Mouse (Mus musculus) c-Kit-positive CD71-negative TER-119-negative erythroid progenitor cells, embryonic 14.5 days (primary cell): ENCODE results near the gene Rdx.
"Not testable (repeated sequence)": the region's sequence is repeated elsewhere in the genome, so short reads cannot be mapped to it uniquely, and the experiment has no call there.

Experiments
- DNase-seq: peaks from one replicate; pipeline ENCODE4 v3.0.0-alpha.2; 2013; ENCODE audit warnings: low read depth

Rdx gene

DNA sequence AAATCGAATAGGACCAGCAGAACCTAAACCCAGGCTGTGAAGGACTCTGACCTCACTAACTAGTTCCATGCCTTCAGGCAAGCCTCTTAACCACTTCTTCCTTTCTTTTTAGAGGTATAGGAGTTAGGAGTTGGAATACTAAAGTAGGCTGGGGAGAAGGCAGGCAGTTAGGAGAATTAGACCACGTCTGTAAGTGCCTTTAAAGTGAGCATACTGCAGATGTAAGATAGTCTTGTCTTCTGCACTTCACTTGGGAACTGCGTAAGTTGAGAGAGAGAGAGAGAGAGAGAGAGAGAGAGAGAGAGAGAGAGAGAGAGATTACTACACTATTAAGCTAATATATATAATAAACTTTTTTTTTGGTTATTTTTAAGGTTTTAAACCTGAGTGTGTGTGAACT, 8.3 kb downstream of the Rdx start:
- no peak for DNase-seq

DNA sequence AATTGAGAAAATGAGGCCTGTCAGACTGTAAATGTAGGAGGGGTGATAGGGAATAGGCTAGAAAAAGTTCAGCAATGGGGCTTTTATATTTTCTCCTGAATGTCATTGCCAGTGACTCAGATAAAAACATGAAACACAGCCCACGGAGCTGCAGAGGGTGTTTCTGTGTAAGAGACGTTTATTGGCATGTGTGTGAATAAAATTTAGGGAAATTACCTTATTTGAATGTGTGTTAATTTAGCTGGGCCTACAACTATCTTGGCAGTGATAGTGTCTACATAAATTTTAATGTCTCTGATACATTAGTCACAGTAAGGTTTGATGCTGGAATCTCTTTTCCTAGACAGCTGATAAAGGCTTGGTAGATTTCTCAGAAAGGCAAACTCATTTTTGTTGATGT, 12.8 kb downstream of the Rdx start:
- no peak for DNase-seq

DNA sequence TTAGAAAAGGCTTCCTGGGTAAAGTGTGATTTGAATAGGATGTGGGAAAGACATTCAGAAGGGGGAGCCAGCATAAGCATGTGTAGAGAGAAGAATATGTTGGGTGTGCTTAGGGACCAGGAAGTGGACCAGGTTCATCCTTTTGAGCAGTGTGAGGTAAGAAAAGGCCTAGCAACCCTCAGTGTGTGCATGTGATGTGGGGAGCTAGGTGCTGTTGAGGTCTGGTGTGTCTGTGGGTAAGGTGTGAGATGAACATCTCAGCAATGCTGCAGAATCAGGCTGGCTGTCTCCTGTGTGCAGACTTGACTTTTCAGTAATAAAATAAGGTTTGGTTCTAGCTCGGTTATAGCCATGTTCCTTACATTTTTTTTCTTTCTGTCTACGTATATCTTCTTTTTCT, 23.1 kb downstream of the Rdx start:
- DNase-seq: no peak

DNA sequence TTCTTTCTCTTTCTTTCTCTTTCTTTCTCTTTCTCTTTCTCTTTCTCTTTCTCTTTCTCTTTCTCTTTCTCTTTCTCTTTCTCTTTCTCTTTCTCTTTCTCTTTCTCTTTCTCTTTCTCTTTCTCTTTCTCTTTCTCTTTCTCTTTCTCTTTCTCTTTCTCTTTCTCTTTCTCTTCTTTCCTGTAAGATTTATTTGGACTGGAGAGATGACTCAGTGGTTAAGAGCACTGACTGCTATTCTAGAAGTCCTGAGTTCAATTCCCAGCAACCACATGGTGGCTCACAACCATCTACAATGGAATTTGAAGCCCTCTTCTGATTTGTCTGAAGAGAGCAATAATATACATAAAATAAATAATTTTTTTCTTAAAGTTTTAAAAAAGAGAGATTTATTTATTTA, 24.4 kb downstream of the Rdx start:
- not testable (repeated sequence) for DNase-seq

DNA sequence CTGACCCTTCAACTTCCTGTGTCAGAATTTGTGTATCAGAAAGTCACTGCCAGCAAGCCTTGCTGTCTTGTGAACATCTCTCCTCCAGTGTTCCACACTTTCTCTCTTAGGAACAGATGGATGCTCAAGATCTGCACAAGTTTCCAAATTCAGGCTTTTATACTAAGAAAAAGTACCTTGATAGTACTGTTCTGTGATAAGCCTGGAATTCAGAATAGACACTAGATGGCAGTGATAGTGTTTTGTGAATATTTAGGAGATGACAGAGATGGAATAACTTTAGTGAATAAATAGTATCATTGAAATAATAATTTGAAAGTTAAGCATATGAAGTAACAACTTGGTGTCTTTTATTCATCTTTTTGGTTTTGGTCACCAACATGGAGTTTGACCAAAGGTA, 25.2 kb downstream of the Rdx start:
- no peak for DNase-seq

DNA sequence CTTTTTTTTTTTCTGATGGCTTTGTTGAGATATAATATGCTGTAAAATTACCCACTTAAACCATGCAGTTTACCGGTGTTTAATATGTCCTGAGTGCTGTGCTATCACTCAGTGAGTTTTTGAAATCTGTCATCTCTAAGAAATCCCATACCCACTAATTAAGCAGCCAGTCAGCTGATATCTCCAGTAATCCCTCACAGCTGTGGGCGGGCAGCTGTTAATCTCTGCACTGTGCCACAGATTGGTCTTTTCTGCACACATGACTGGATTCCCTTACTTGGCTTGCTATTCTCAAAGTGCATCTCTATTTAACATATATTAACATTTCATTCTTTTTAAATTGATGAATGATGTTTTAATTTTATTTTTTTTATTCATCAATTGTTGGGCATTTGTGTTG, 29.1 kb downstream of the Rdx start:
- DNase-seq: no peak

DNA sequence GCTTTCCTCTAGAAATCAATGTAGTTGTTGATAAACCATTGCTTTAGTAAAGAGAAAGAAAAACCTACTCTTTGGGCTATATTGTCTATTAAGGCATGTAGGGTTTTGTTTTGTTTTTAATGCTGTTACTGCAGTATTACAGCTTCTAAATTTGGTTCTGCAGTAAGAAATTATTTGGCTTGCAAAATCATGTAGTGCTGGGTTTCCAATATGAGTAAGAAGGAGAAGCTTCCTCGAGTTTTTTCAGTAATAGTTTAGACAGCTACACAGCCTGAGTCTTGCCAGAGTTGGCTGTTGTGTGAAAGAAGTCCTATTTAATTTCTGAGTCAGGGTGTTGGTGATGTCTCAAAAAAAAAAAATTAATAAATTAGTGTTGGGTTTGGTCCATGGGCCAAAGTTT, 30.7 kb downstream of the Rdx start:
- no peak for DNase-seq

DNA sequence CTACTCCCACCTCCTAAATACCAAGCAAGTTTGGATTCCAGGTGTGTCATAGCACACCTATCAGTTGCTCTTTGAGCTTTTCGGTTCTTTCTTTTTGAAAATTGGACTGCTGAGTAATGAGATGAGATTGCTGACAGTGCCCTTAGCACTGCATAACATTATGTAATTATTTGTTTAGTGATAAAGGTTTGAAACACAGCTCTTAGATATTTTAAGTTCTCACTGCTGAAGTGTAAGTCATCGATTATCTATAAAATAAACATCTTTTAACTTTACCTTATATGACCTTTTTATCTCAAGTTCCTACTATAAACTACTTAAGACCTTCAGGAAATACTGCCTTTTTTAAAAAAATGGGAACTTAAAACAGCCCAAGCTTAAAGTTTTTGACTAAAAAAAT, 35.0 kb downstream of the Rdx start:
- no peak for DNase-seq

DNA sequence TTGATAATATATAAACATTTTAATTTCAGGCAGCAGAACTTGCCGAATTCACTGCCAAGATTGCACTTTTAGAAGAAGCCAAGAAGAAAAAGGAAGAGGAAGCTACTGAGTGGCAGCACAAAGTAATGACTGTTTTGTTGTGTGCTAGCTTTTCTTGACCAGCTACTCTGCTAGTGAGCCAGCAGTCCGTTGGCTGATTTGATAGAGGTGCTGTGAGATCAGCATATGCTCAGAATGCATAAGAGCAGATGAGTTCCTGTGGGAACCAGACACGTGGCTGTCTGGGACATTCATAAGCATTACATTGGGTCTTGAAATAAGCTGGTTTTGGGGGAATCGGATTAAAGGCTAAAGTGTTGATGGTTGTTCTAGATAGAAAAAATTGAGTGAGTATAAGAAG, 35.4 kb downstream of the Rdx start:
- no peak for DNase-seq

DNA sequence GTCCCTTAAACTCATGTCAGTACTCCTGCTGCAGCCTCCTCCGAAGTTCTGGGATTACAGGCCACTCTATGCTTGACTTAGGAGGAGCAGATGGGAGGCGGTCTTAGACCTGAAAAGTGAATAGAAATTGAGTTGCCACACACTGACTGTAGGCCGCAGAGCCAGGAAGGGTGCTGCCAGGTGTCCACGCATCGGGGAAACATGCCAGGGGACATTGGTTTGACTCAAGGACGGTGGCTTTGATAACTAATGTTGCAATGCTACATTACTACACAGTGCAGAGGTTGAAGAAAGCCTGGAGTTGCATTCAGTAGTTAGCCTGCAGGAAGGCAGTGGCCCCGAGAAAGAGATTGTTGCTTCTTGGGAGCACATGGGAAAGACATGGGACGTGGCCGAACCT, 44.8 kb downstream of the Rdx start:
- no peak for DNase-seq

DNA sequence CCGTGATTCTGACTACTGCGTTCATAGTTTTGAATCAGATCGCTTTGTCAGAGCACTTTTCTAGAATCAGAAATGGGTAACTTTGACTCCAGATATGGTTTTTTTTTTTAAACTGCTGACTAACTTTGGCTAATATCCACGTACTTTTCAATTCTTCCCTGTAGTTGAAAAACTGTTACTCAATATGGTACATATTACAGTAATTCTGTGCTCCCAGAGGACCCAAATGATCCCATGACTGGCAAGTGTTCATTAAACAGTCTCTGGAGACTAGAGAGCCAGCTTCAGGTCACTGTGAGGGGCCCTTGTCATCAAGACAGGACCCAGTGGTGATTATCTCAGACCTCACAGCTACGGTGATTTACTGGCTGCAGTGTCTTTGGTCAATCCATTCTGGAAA, 45.3 kb downstream of the Rdx start:
- no peak for DNase-seq

DNA sequence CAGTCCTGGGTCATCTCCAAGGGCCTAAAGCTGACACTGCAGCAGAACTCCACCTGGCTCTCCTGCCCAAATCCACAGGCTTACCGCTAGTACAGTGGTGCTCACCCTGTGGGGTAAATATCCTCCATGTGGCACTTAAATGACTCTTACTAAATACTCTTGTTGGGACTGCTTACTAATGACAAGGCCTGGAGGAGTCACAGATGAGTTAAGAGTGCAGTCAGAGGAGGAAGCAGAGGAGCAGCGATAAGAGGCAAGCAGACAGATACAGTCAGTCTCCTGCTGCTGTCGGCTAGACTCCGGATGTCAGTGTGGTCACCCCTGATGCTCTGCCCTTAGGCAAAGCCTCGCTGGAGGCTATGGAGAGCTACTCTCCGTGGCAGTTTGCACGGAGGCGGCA, 46.1 kb downstream of the Rdx start:
- DNase-seq: no peak

DNA sequence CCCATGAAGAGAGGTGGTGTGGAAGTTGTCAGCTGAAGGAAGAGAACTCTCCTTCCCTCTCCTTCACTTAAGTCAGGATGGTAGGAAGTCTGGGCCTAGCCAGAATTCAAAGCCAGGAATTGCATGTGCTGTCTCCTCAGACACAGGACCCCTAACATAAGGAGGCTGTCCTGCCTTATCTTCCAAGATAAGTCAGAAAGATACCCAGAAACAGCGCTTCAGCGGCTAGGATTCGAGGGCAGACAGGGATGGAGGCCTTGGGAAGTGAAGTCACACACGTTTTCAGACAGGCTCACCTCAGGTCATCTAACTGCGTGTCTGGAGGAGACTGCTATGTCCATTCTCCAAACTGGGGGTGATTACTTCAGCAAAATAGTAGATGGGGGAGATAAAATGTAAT, 47.0 kb downstream of the Rdx start:
- DNase-seq: no peak

DNA sequence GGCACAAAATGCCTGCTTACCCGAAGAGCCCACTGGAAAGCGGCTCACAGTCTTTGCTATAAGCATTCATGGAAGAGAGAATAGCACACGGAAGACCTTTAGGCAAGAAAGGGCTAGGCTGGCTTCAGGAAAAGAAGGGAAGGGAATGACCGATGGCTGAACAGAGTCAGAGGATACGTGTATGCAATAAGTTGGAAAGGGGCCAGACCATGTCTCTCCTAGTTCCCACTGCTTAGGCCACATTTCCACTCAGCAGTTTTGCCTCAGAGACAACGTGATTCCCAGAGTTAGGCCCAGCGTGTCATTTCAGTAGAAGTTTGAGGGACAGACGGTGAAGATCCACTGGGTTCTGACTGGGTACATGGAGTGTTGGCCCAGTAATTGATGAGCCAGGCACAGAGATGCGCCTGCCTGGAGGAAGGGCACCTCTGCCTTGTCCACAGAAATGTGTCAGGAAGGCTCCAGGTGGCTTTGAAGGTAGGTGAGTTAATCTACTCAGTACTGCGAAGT, 47.6 kb downstream of the Rdx start:
- DNase-seq: no peak

DNA sequence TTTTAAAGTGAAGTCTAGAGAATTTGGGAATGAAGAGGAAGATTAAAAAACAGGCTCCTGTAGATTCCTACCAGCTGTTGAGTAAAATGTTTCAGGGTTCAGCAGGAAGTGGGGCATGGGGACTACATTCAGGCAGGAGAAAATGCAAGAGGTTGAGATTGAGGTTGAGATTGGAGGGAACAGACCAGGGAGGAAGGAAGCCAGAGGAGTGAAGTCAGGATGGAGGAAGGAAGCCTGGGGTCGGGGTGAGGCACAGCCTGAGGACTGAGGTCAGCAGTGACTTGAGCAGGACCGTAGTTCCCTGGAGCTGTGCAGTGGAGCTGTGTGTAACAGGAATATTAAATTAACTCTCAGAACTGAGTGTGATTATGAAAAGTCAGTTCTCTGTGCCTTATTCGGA, 48.7 kb downstream of the Rdx start:
- no peak for DNase-seq

DNA sequence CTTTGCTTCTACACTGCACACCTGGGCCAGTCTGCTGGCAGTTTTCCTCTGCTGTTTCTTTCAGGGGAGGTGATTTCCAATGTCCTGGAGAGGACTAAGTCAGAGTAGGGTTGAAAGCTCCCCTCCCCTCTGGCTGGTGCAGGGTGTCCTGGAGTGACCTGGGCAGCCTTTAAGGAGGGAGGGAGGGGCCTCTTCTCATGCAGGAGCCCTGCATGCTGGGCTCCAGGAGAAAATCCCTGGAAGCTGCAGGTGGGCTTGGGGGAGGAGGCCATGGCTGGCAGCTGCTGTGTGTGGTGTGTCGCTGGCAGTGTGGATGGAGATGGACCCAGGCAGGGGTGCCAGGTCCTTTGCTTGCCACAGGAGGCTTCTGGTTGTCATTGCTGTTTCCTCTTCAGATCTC, 50.4 kb downstream of the Rdx start:
- DNase-seq: no peak

DNA sequence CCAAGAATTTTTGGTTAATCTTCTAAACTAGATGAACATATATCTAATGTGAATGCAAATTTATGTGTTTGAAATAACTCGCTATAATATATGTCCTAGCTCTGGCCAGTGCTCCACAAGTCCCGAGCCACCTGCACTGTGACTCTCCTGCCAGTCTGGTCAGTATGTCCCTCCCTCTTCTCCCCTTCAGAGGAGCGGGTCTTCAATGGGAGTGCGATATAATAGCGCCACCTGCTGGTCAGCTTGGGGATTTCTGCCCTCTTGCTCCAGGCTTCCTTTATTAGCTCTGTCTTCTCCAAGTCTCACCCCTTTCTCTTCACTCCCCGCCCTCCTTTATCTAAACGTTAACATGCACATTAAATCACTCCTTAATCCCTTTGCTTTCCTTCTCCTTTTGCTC, 51.6 kb downstream of the Rdx start:
- DNase-seq: peak; percentile 74

DNA sequence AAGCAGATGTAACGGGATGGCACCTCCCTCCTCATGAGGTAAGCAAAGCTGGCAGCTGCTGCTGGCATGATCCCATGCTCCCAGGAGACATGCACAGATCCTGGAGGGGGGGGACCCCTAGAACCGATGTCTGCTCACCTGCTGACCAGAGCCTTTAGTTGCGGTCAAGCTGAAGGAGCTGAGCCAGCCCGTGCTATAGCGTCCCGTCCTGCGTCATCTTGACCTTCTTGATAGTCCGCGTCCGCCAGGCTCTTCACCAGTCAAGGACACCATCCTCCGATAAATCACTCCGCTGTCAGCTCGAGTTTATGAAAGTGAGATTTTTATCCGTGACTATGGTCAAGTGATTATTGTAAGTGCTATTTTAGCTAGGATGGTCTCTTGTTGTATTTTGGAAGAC, 53.5 kb downstream of the Rdx start:
- no peak for DNase-seq

DNA sequence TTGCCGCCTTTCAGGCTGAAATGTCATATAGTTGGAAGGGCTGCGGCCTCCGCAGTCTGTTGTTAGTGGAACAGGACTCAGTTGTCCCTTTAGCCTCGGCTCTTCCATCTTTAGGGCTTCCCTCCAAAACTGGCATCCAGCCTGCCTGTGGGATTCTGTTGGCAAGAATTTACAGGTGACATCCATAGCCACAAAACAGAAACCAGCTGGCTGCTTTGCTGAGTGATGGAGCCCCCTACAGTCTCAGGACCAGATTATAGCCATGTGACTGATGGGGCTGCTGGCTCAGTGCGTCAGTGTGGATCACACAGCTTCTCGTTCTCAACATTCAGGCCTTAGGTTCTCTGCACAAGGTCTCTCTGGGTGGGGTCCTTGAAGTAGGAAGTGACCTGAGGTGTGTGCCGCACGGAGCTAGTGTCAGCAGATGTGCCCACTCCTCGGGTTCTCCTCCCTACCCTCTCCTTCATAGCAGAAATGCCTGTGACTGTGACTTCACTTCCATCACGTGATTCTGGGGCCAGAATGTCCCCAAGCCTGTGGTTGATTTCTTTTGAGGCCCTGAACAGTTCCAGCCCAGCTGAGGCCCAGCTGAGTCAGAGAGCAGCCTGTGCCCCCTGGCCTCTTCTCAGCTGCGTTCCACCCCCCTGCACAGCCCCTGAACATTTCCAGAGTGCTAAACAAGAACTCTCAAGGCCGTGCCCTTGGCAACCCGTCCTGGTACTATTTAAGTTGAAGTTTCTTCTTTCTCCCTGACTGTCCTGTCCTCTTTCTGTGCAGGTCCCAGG, 55.3 kb downstream of the Rdx start:
- peak; percentile 50 for DNase-seq

DNA sequence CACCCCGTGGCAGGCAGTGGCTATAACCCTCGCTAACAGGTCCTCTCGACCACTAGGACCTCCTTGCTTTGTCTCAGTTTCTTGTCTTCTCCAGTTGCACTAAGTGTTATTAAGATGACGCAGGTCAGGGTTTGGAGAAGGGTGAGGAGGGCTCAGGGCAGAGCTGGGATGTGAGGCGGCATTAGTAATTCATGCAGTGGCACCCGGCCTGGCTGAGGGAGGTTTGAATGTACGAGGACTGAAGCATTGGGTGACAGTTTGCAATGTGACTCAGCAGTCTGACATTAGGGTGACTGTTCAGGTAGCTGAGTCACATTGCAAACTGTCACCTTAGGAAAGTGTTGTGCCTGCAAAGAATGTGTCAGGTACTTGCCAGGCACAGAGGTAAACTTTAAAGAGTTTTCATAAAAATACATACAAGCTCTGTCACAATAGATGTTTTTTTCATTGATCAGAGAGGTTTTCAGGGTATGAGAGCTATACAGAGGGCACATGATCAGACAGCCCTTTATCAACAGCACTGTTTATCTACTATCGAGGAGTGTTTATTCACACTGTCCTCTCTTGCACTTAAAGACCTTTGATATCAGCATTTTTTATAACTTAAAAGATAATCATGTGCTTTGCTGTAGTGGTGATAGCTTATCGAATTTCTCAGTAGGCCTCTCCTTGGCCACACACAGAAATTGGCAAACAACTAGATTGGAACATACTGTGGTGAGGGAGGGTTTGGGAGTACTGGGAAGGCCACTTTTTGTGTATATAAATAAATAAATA, 56.7 kb downstream of the Rdx start:
- DNase-seq: no peak

DNA sequence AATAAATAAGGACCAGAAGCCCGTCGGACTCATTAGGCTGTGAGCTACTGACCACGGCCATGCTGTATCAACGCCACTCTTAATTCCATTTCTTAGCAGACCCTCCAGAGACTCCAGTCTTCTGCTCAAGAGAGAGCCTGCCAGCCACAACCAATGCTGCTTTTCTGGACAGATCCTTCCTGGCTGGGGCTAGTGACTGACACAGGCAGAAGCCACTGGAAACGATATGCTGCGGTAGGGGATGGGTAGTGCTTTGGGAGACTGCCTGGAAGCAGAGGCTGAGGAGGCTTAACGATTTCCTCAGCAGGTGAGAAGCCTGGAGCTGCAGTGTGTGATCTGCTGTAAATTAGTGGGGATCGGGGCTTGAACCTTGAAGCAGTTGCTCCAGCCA, 57.2 kb downstream of the Rdx start:
- DNase-seq: no peak

DNA sequence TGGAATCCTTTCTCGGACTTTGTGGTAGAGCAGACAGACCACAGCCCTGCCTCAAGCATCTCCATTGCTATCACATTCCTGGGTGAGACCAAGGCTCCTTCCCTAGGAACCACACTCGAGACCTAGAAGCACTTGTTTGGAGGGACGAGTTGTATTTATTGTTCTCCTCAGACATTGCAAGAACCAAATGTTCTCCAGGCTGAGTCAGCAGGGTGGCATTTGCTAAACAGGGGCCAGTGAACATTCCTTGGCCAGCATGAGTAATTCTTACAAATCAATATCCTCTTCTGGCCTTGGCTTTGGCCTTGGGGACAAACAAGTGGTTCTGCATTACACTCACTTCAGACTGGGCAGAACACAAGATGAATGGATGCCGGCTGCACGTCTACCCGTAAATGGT, 58.5 kb downstream of the Rdx start:
- no peak for DNase-seq

DNA sequence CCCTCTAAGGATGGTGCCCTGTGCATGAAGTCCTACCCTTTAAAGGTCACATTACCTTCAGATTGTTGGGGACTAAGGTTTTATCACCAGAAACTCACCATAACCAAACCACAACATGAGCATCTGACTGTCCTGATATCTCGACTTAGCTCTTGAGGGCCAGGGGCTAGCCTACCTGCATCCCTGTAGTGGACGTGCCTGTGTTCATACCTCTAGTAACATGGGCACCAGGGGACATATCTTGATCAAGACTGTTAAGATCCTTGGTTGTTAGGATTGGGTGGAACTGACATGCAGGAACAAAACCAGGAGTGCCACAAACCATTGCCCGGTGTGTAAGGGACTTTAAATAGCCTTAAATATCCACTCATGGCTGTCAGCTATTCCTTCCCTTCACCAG, 60.2 kb downstream of the Rdx start:
- DNase-seq: no peak

DNA sequence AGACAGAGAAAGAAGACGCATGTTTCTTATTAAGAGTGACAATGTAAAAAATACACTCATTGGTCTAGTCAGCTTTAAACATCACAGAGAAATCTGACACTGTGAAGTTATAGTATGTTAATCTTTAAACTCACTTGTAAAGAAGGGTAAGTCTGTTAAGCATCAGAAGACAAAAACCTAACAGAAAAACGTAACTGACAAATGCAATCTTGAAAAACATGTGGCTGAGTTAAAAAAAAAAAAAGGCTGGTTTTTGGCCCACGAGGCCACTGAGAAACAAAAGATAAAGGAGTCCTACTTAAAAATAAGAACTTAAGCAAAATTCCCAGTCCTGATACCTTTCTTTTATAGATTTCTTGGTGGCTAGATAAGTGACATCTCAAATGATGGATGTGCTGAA, 63.8 kb downstream of the Rdx start:
- no peak for DNase-seq
